Mouse (Mus musculus) limb, embryonic 12.5 days (tissue): ENCODE data around the gene Cdadc1. TPM values are rescaled to one million over a fixed set of nuclear protein-coding genes. Genes with fewer than 3 reads are reported as not detected.
A peak's percentile ranks its signal among the peaks of the same experiment; 100 is the strongest.
"Not testable (repeated sequence)": the region's sequence is repeated elsewhere in the genome, so short reads cannot be mapped to it uniquely, and the experiment has no call there.

Source experiments
- ATAC-seq: fragments of 200-750 bp; cut with Nextera tagmentation; 2 replicates; pipeline ENCODE4 v1.8.0; 2017; ENCODE audit warnings: low read depth, moderate TSS enrichment; ENCODE audit not compliant: insufficient number of reproducible peaks, insufficient read depth, low FRiP score, low TSS enrichment
- H3K27ac ChIP-seq: fragments of 300-500 bp; sonication (generic); 2 replicates; pipeline ENCODE4 v1.5.1; 2016; ENCODE audit warnings: mild to moderate bottlenecking, moderate library complexity
- H3K27me3 ChIP-seq: fragments of 300-500 bp; sonication (generic); 2 replicates; pipeline ENCODE4 v1.6.1; 2016; ENCODE audit warnings: mild to moderate bottlenecking, moderate library complexity
- H3K36me3 ChIP-seq: fragments of 300-500 bp; sonication (generic); 2 replicates; pipeline ENCODE4 v1.6.1; 2016; ENCODE audit warnings: mild to moderate bottlenecking, moderate library complexity
- H3K4me1 ChIP-seq: fragments of 300-500 bp; sonication (generic); replicated peaks from 2 replicates; pipeline ENCODE4 v1.6.1; 2016
- H3K4me2 ChIP-seq: fragments of 300-500 bp; sonication (generic); 2 replicates; pipeline ENCODE4 v1.6.1; 2016; ENCODE audit warnings: mild to moderate bottlenecking, moderate library complexity
- H3K4me3 ChIP-seq: fragments of 300-500 bp; sonication (generic); replicated peaks from 2 replicates; pipeline ENCODE4 v1.5.1; 2016; ENCODE audit warnings: mild to moderate bottlenecking
- H3K9ac ChIP-seq: fragments of 300-500 bp; sonication (generic); replicated peaks from 2 replicates; pipeline ENCODE4 v1.6.1; 2016; ENCODE audit warnings: mild to moderate bottlenecking, moderate library complexity
- H3K9me3 ChIP-seq: fragments of 300-500 bp; sonication (generic); 2 replicates; pipeline ENCODE4 v1.6.1; 2016; ENCODE audit warnings: mild to moderate bottlenecking, moderate library complexity
- WGBS: fragments of 180-500 bp; shearing (Covaris S2); methylation state at CpG from one replicate; pipeline ENCODE4 v1.1.7; 2016; 5-methylcytosine and 5-hydroxymethylcytosine counted together
- polyA plus RNA-seq: library from polyadenylated mRNA; unstranded; fragments of >200 nt; fragmentation: Nextera tagmentation; extraction: Ambion mirVana; gene quantifications from 2 replicates; pipeline ENCODE4 v1.2.1, GENCODE M21; 2016

Cdadc1 gene
- polyA plus RNA-seq, 1 experiment from 2014 or later, result 35.5 TPM

GRCm38 (mm10) chr14:59630096-59630495, 32.3 kb upstream of the Cdadc1 start:
- no peaks in the 10 kb centered on the region for H3K9me3 ChIP-seq
- peaks cover 31% of the 10 kb centered on the region for H3K4me1 ChIP-seq
- no peaks in the 10 kb centered on the region for H3K27me3 ChIP-seq
- H3K4me3 ChIP-seq, result no peak overlapping the region
- WGBS, result 93% methylated on average over 9 of the region's 9 CpGs
- H3K9ac ChIP-seq, result no peak overlapping the region
- no peak overlapping the region for H3K27ac ChIP-seq
- no peak for ATAC-seq
- 0 out of 2 replicates have a peak overlapping the region, but pooled peaks have one; percentile 72 for H3K4me2 ChIP-seq
- peaks cover 37% of the 10 kb centered on the region for H3K36me3 ChIP-seq

GRCm38 (mm10) chr14:59629308-59629707, 31.5 kb upstream of the Cdadc1 start:
- H3K36me3 ChIP-seq, result peaks cover 37% of the 10 kb centered on the region
- no peaks in the 10 kb centered on the region for H3K9me3 ChIP-seq
- ATAC-seq, result no peak
- 88% methylated on average over 15 of the region's 15 CpGs for WGBS
- H3K9ac ChIP-seq, result no peak overlapping the region
- peak overlapping the region; percentile 72 for H3K4me2 ChIP-seq
- peak overlapping the region; percentile 78; the same call in 1 of the 2 replicates for H3K4me3 ChIP-seq
- H3K4me1 ChIP-seq, result peaks cover 36% of the 10 kb centered on the region
- peaks cover 4% of the 10 kb centered on the region; the same call in 1 of the 2 replicates for H3K27me3 ChIP-seq
- no peak overlapping the region for H3K27ac ChIP-seq

- Histone ChIP-seq H3K4me1 (peaks cover 37% of the 10 kb centered on the region), H3K9ac (peak overlapping the region; percentile 84), H3K4me3 (peak overlapping the region; percentile 78), H3K27ac (peak overlapping the region; percentile 94), H3K36me3 (peaks cover 35% of the 10 kb centered on the region), H3K9me3 (no peaks in the 10 kb centered on the region), H3K4me2 (peak overlapping the region; percentile 72), H3K27me3 (peaks cover 6% of the 10 kb centered on the region)
- ATAC-seq, result peak; percentile 70; the same call in 1 of the 2 replicates
- 13% methylated on average over 7 of the region's 7 CpGs for WGBS
Measured at GRCm38 (mm10) chr14:59627823-59628222, 30.1 kb upstream of the Cdadc1 start.

- Histone ChIP-seq H3K27me3 (peaks cover 6% of the 10 kb centered on the region), H3K27ac (peak overlapping the region; percentile 94), H3K4me3 (peak overlapping the region; percentile 78), H3K4me1 (peaks cover 37% of the 10 kb centered on the region), H3K9me3 (no peaks in the 10 kb centered on the region), H3K36me3 (peaks cover 29% of the 10 kb centered on the region), H3K9ac (peak overlapping the region; percentile 84), H3K4me2 (peak overlapping the region; percentile 72)
- 7% methylated on average over 9 of the region's 9 CpGs for WGBS
- peak; percentile 17; the same call in 1 of the 2 replicates for ATAC-seq
Measured at GRCm38 (mm10) chr14:59627142-59627680, 29.5 kb upstream of the Cdadc1 start.

- peaks cover 24% of the 10 kb centered on the region for H3K36me3 ChIP-seq
- peak overlapping the region; percentile 94 for H3K27ac ChIP-seq
- H3K4me3 ChIP-seq, result peak overlapping the region; percentile 78
- WGBS, result 17% methylated on average over 8 of the region's 8 CpGs
- H3K4me2 ChIP-seq, result peak overlapping the region; percentile 72
- H3K4me1 ChIP-seq, result peaks cover 37% of the 10 kb centered on the region
- H3K9me3 ChIP-seq, result no peaks in the 10 kb centered on the region
- ATAC-seq, result no peak
- peak overlapping the region; percentile 84 for H3K9ac ChIP-seq
- peaks cover 6% of the 10 kb centered on the region for H3K27me3 ChIP-seq
Measured at GRCm38 (mm10) chr14:59626711-59627110, 29.0 kb upstream of the Cdadc1 start.

- 0 out of 2 replicates have a peak, but pooled peaks have one; percentile 13 for ATAC-seq
- Histone ChIP-seq H3K4me2 (peak overlapping the region; percentile 72), H3K9me3 (no peaks in the 10 kb centered on the region), H3K27ac (peak overlapping the region; percentile 94), H3K4me1 (peaks cover 37% of the 10 kb centered on the region), H3K4me3 (peak overlapping the region; percentile 78), H3K36me3 (peaks cover 17% of the 10 kb centered on the region), H3K27me3 (peaks cover 6% of the 10 kb centered on the region), H3K9ac (peak overlapping the region; percentile 84)
- under 1% methylated on average over 47 of the region's 51 CpGs for WGBS
Measured at GRCm38 (mm10) chr14:59625806-59626364, 28.1 kb upstream of the Cdadc1 start.

GRCm38 (mm10) chr14:59625158-59625805, 27.5 kb upstream of the Cdadc1 start, which contains the start of gene Shisa2:
Gene Shisa2 (plus strand): TSS chr14:59625308.
- peak within 1 kb of the TSS; percentile 84 for H3K9ac ChIP-seq
- peak; percentile 67 for ATAC-seq
- under 1% methylated on average over 64 of the region's 65 CpGs for WGBS
- H3K4me3 ChIP-seq, result peak within 1 kb of the TSS; percentile 78
- H3K4me2 ChIP-seq, result peak within 1 kb of the TSS; percentile 72
- H3K36me3 ChIP-seq, result peaks cover 11% of the 10 kb centered on the region
- H3K27me3 ChIP-seq, result peaks cover 6% of the 10 kb centered on the region
- H3K27ac ChIP-seq, result peak within 1 kb of the TSS; percentile 94
- H3K9me3 ChIP-seq, result no peaks in the 10 kb centered on the region
- peaks cover 37% of the 10 kb centered on the region for H3K4me1 ChIP-seq

- H3K4me2 ChIP-seq, result peak overlapping the region; percentile 72
- no peak for ATAC-seq
- H3K27ac ChIP-seq, result 0 out of 2 replicates have a peak overlapping the region, but pooled peaks have one; percentile 51
- WGBS, result 19% methylated on average over 9 of the region's 9 CpGs
- peak overlapping the region; percentile 78 for H3K4me3 ChIP-seq
- peaks cover 32% of the 10 kb centered on the region for H3K4me1 ChIP-seq
- peaks cover 2% of the 10 kb centered on the region for H3K36me3 ChIP-seq
- H3K9me3 ChIP-seq, result no peaks in the 10 kb centered on the region
- peaks cover 6% of the 10 kb centered on the region for H3K27me3 ChIP-seq
- H3K9ac ChIP-seq, result no peak overlapping the region
Measured at GRCm38 (mm10) chr14:59624326-59624885, 26.6 kb upstream of the Cdadc1 start.

GRCm38 (mm10) chr14:59616802-59617201, 19.0 kb upstream of the Cdadc1 start:
- Histone ChIP-seq H3K36me3 (no peaks in the 10 kb centered on the region), H3K9ac (no peak overlapping the region), H3K9me3 (no peaks in the 10 kb centered on the region), H3K27ac (no peak overlapping the region), H3K4me1 (peaks cover 16% of the 10 kb centered on the region), H3K27me3 (no peaks in the 10 kb centered on the region), H3K4me3 (no peak overlapping the region), H3K4me2 (peak overlapping the region; percentile 10; the same call in 1 of the 2 replicates)
- WGBS, result 29% methylated on average over 7 of the region's 7 CpGs
- ATAC-seq, result no peak

GRCm38 (mm10) chr14:59614149-59614548, 16.4 kb upstream of the Cdadc1 start:
- not testable (repeated sequence) for H3K27ac ChIP-seq, H3K9me3 ChIP-seq, H3K27me3 ChIP-seq, H3K4me3 ChIP-seq, H3K9ac ChIP-seq, ATAC-seq, H3K36me3 ChIP-seq, H3K4me2 ChIP-seq
- H3K4me1 ChIP-seq, result peaks cover 16% of the 10 kb centered on the region
- 80% methylated on average over 3 of the region's 3 CpGs for WGBS
